Mouse (Mus musculus) MEL (cell line): ENCODE data around the gene Spred1.

Experiments
- BHLHE40 ChIP-seq: IDR thresholded peaks from 2 replicates; pipeline ENCODE4 v1.6.1; 2012; ENCODE audit warnings: low read depth, mild to moderate bottlenecking, inconsistent platforms, low read length, improper control_type of control experiment, borderline replicate concordance
- CHD2 ChIP-seq: IDR thresholded peaks from 2 replicates; pipeline ENCODE4 v1.6.1; 2011; ENCODE audit warnings: low read length, improper control_type of control experiment
- CTCF ChIP-seq, 3 experiments: IDR thresholded peaks in 2 of 3; conservative IDR thresholded peaks in 1 of 3; 2 replicates each; pipeline ENCODE4 v1.5.1; 2011 to 2012; ENCODE audit warnings: low read length in 3 of 3, low read depth in 2 of 3, mild to moderate bottlenecking in 2 of 3, improper control_type of control experiment in 1 of 3, inconsistent platforms in 1 of 3, mixed read lengths in 1 of 3, moderate library complexity in 1 of 3; ENCODE audit not compliant: control insufficient read depth in 1 of 3, insufficient read depth in 1 of 3, poor library complexity in 1 of 3, severe bottlenecking in 1 of 3
- GATA1 ChIP-seq: IDR thresholded peaks from 2 replicates; pipeline ENCODE4 v1.6.1; 2011; ENCODE audit warnings: low read depth, low read length, improper control_type of control experiment
- JUND ChIP-seq: IDR thresholded peaks from 2 replicates; pipeline ENCODE4 v1.6.1; 2011; ENCODE audit warnings: low read depth, mild to moderate bottlenecking, improper control_type of control experiment, low read length
- MAFK ChIP-seq: IDR thresholded peaks from 2 replicates; pipeline ENCODE4 v1.6.1; 2011; ENCODE audit warnings: low read depth, mild to moderate bottlenecking, low read length, improper control_type of control experiment, borderline replicate concordance
- MAZ ChIP-seq: IDR thresholded peaks from 2 replicates; pipeline ENCODE4 v1.6.1; 2012; ENCODE audit warnings: low read depth, mild to moderate bottlenecking, inconsistent platforms, low read length, improper control_type of control experiment
- MYC ChIP-seq: IDR thresholded peaks from 2 replicates; pipeline ENCODE4 v1.6.1; 2011; ENCODE audit warnings: low read depth, mild to moderate bottlenecking, low read length, improper control_type of control experiment, moderate library complexity
- POLR2A ChIP-seq, 2 experiments: IDR thresholded peaks; 2 replicates each; pipeline ENCODE4 v1.6.1; 2011 to 2012; ENCODE audit warnings: low read length in 2 of 2, mild to moderate bottlenecking in 2 of 2, control low read depth in 1 of 2, improper control_type of control experiment in 1 of 2, low read depth in 1 of 2, moderate library complexity in 1 of 2; ENCODE audit not compliant: control insufficient read depth in 1 of 2, insufficient read depth in 1 of 2, poor library complexity in 1 of 2
- RAD21 ChIP-seq: IDR thresholded peaks from 2 replicates; pipeline ENCODE4 v1.6.1; 2011; ENCODE audit warnings: mild to moderate bottlenecking, low read depth, low read length, improper control_type of control experiment
- SIN3A ChIP-seq: IDR thresholded peaks from 2 replicates; pipeline ENCODE4 v1.6.1; 2012; ENCODE audit warnings: low read length, improper control_type of control experiment, inconsistent platforms
- TAL1 ChIP-seq: IDR thresholded peaks from 2 replicates; pipeline ENCODE4 v1.6.1; 2012; ENCODE audit warnings: mild to moderate bottlenecking, inconsistent platforms, low read length, moderate library complexity, mixed read lengths
- UBTF ChIP-seq: IDR thresholded peaks from 2 replicates; pipeline ENCODE4 v1.6.1; 2012; ENCODE audit warnings: low read depth, mild to moderate bottlenecking, inconsistent platforms, low read length, improper control_type of control experiment, moderate library complexity, borderline replicate concordance; ENCODE audit not compliant: insufficient read depth
- ZC3H11A ChIP-seq: IDR thresholded peaks from 2 replicates; pipeline ENCODE4 v1.6.1; 2012; ENCODE audit warnings: low read depth, mild to moderate bottlenecking, inconsistent platforms, low read length, improper control_type of control experiment

GRCm38 (mm10) chr2:117217695-117218216, 96.6 kb downstream of the Spred1 start:
- TF ChIP-seq ZC3H11A (no peak), CHD2 (no peak), MAFK (no peak), CTCF (IDR thresholded peaks at IDR 0.05 in 2 of 3, conservative IDR thresholded peaks at IDR 0.05 in 1 of 3; ENCODE audit: control insufficient read depth in 1 of 3, insufficient read depth in 1 of 3, low read depth in 2 of 3, low read length in 3 of 3, poor library complexity in 1 of 3, severe bottlenecking in 1 of 3) (no peak), JUND (no peak), GATA1 (no peak), MYC (no peak), UBTF (no peak), POLR2A (IDR thresholded peaks at IDR 0.05; ENCODE audit: control insufficient read depth in 1 of 2, insufficient read depth in 1 of 2, low read depth in 1 of 2, low read length in 2 of 2, poor library complexity in 1 of 2) (no peak), MAZ (no peak), BHLHE40 (no peak), SIN3A (no peak), TAL1 (no peak), RAD21 (no peak)
